Mouse (Mus musculus) liver, embryonic 12.5 days (tissue): Measurements from ENCODE around the gene 2610001J05Rik. TPM values are rescaled to one million over a fixed set of nuclear protein-coding genes. Genes with fewer than 3 reads are reported as not detected.
"Not testable (repeated sequence)": the region's sequence is repeated elsewhere in the genome, so short reads cannot be mapped to it uniquely, and the experiment has no call there.

Experiments
- ATAC-seq: fragments of 200-750 bp; cut with Nextera tagmentation; 2 replicates; pipeline ENCODE4 v1.8.0; 2017; ENCODE audit warnings: moderate number of reproducible peaks, mild to moderate bottlenecking, moderate library complexity
- H3K27ac ChIP-seq: fragments of 300-500 bp; sonication (generic); 2 replicates; pipeline ENCODE4 v1.5.1; 2016; ENCODE audit warnings: mild to moderate bottlenecking
- H3K27me3 ChIP-seq: fragments of 300-500 bp; sonication (generic); replicated peaks from 2 replicates; pipeline ENCODE4 v1.6.1; 2016; ENCODE audit warnings: mild to moderate bottlenecking, moderate library complexity
- H3K36me3 ChIP-seq: fragments of 300-500 bp; sonication (generic); 2 replicates; pipeline ENCODE4 v1.6.1; 2016; ENCODE audit warnings: mild to moderate bottlenecking, moderate library complexity
- H3K4me1 ChIP-seq: fragments of 300-500 bp; sonication (generic); 2 replicates; pipeline ENCODE4 v1.6.1; 2016
- H3K4me2 ChIP-seq: fragments of 300-500 bp; sonication (generic); 2 replicates; pipeline ENCODE4 v1.6.1; 2016; ENCODE audit warnings: mild to moderate bottlenecking, moderate library complexity
- H3K4me3 ChIP-seq: fragments of 300-500 bp; sonication (generic); 2 replicates; pipeline ENCODE4 v1.5.1; 2016; ENCODE audit warnings: mild to moderate bottlenecking, moderate library complexity
- H3K9ac ChIP-seq: fragments of 300-500 bp; sonication (generic); 2 replicates; pipeline ENCODE4 v1.6.1; 2016; ENCODE audit warnings: mild to moderate bottlenecking, moderate library complexity
- H3K9me3 ChIP-seq: fragments of 300-500 bp; sonication (generic); replicated peaks from 2 replicates; pipeline ENCODE4 v1.6.1; 2016; ENCODE audit warnings: mild to moderate bottlenecking, moderate library complexity
- whole genome bisulfite sequencing: fragments of 180-500 bp; shearing (Covaris S2); methylation state at CpG from one replicate; pipeline ENCODE4 v1.1.7; 2016; ENCODE audit not compliant: insufficient replicate concordance; 5-methylcytosine and 5-hydroxymethylcytosine counted together
- polyA plus RNA-seq: library from polyadenylated mRNA; unstranded; fragments of >200 nt; fragmentation: Nextera tagmentation; extraction: Ambion mirVana; gene quantifications from 2 replicates; pipeline ENCODE4 v1.2.1, GENCODE M21; 2016

The 2610001J05Rik gene
- polyA plus RNA-seq, 1 experiment from 2014 or later, result 51.9 TPM

GRCm38 (mm10) chr6:13854230-13854629 lies 17.1 kb downstream of the 2610001J05Rik start:
- Histone ChIP-seq H3K4me1 (no peaks in the 10 kb centered on the region), H3K4me3 (no peak overlapping the region), H3K36me3 (no peaks in the 10 kb centered on the region), H3K27ac (no peak overlapping the region), H3K4me2 (no peak overlapping the region), H3K9me3 (no peaks in the 10 kb centered on the region), H3K9ac (no peak overlapping the region), H3K27me3 (no peaks in the 10 kb centered on the region)
- no peak for ATAC-seq
- 36% methylated on average over 11 of the region's 11 CpGs for WGBS

GRCm38 (mm10) chr6:13853244-13853643 lies 18.1 kb downstream of the 2610001J05Rik start:
- Histone ChIP-seq H3K4me2 (no peak overlapping the region), H3K36me3 (no peaks in the 10 kb centered on the region), H3K27me3 (no peaks in the 10 kb centered on the region), H3K4me1 (no peaks in the 10 kb centered on the region), H3K27ac (no peak overlapping the region), H3K9me3 (no peaks in the 10 kb centered on the region), H3K9ac (no peak overlapping the region), H3K4me3 (no peak overlapping the region)
- no peak for ATAC-seq
- WGBS, result 83% methylated on average over 4 of the region's 4 CpGs

GRCm38 (mm10) chr6:13846031-13846430 lies 25.3 kb downstream of the 2610001J05Rik start:
- H3K9ac ChIP-seq, H3K4me1 ChIP-seq, H3K27me3 ChIP-seq, H3K4me3 ChIP-seq, H3K36me3 ChIP-seq, H3K4me2 ChIP-seq, H3K27ac ChIP-seq, H3K9me3 ChIP-seq, ATAC-seq: not testable (repeated sequence)
- 73% methylated on average over 1 of the region's 1 CpGs for WGBS

- H3K4me2 ChIP-seq, result peak within 1 kb of the TSS; percentile 72
- peak within 1 kb of the TSS; percentile 58 for H3K9ac ChIP-seq
- peak within 1 kb of the TSS; percentile 41; the same call in 1 of the 2 replicates for H3K27ac ChIP-seq
- peaks cover 43% of the 10 kb centered on the region for H3K27me3 ChIP-seq
- ATAC-seq, result no peak
- H3K4me1 ChIP-seq, result no peaks in the 10 kb centered on the region
- 34% methylated on average over 18 of the region's 18 CpGs for WGBS
- H3K4me3 ChIP-seq, result peak within 1 kb of the TSS; percentile 57
- H3K36me3 ChIP-seq, result no peaks in the 10 kb centered on the region
- H3K9me3 ChIP-seq, result no peaks in the 10 kb centered on the region
These were observed 31.8 kb downstream of the 2610001J05Rik start, which contains the start of gene Gpr85 for GRCm38 (mm10) chr6:13839345-13840054. TSS of gene Gpr85 (minus strand) at chr6:13839942.

- H3K4me1 ChIP-seq, result no peaks in the 10 kb centered on the region
- H3K4me3 ChIP-seq, result peak overlapping the region; percentile 57
- 1% methylated on average over 41 of the region's 41 CpGs for WGBS
- ATAC-seq, result no peak
- peak overlapping the region; percentile 41; the same call in 1 of the 2 replicates for H3K27ac ChIP-seq
- peak overlapping the region; percentile 58 for H3K9ac ChIP-seq
- H3K27me3 ChIP-seq, result peaks cover 43% of the 10 kb centered on the region
- H3K36me3 ChIP-seq, result no peaks in the 10 kb centered on the region
- peak overlapping the region; percentile 72 for H3K4me2 ChIP-seq
- H3K9me3 ChIP-seq, result no peaks in the 10 kb centered on the region
These were observed 32.5 kb downstream of the 2610001J05Rik start for GRCm38 (mm10) chr6:13838677-13839344.

- H3K27ac ChIP-seq, result peak overlapping the region; percentile 41; the same call in 1 of the 2 replicates
- no peaks in the 10 kb centered on the region for H3K9me3 ChIP-seq
- no peak for ATAC-seq
- H3K4me3 ChIP-seq, result peak overlapping the region; percentile 57
- peak overlapping the region; percentile 58 for H3K9ac ChIP-seq
- peak overlapping the region; percentile 72 for H3K4me2 ChIP-seq
- H3K36me3 ChIP-seq, result no peaks in the 10 kb centered on the region
- H3K27me3 ChIP-seq, result peaks cover 43% of the 10 kb centered on the region
- WGBS, result 5% methylated on average over 19 of the region's 19 CpGs
- H3K4me1 ChIP-seq, result no peaks in the 10 kb centered on the region
These were observed 33.2 kb downstream of the 2610001J05Rik start for GRCm38 (mm10) chr6:13837916-13838676.

GRCm38 (mm10) chr6:13836967-13837570 lies 34.2 kb downstream of the 2610001J05Rik start:
- no peaks in the 10 kb centered on the region for H3K36me3 ChIP-seq
- H3K9ac ChIP-seq, result no peak overlapping the region
- WGBS, result 43% methylated on average over 3 of the region's 3 CpGs
- no peaks in the 10 kb centered on the region for H3K4me1 ChIP-seq
- ATAC-seq, result no peak
- H3K27ac ChIP-seq, result no peak overlapping the region
- no peaks in the 10 kb centered on the region for H3K9me3 ChIP-seq
- H3K4me2 ChIP-seq, result no peak overlapping the region
- H3K27me3 ChIP-seq, result peaks cover 43% of the 10 kb centered on the region
- no peak overlapping the region for H3K4me3 ChIP-seq

GRCm38 (mm10) chr6:13835720-13836665 lies 35.3 kb downstream of the 2610001J05Rik start:
- Histone ChIP-seq H3K9me3 (no peaks in the 10 kb centered on the region), H3K4me2 (no peak overlapping the region), H3K27me3 (peaks cover 43% of the 10 kb centered on the region), H3K4me3 (no peak overlapping the region), H3K4me1 (no peaks in the 10 kb centered on the region), H3K27ac (no peak overlapping the region), H3K9ac (no peak overlapping the region), H3K36me3 (no peaks in the 10 kb centered on the region)
- no peak for ATAC-seq
- 55% methylated on average over 17 of the region's 17 CpGs for WGBS

GRCm38 (mm10) chr6:13832770-13833169 lies 38.5 kb downstream of the 2610001J05Rik start:
- H3K4me1 ChIP-seq, result no peaks in the 10 kb centered on the region
- no peak overlapping the region for H3K27ac ChIP-seq
- no peak for ATAC-seq
- H3K36me3 ChIP-seq, result no peaks in the 10 kb centered on the region
- no peak overlapping the region for H3K4me3 ChIP-seq
- peaks cover 24% of the 10 kb centered on the region for H3K27me3 ChIP-seq
- WGBS, result 54% methylated on average over 2 of the region's 2 CpGs
- no peak overlapping the region for H3K9ac ChIP-seq
- no peaks in the 10 kb centered on the region for H3K9me3 ChIP-seq
- no peak overlapping the region for H3K4me2 ChIP-seq

- H3K27ac ChIP-seq, result no peak overlapping the region
- 24% methylated on average over 1 of the region's 1 CpGs for WGBS
- no peak overlapping the region for H3K4me2 ChIP-seq
- H3K9ac ChIP-seq, result no peak overlapping the region
- no peaks in the 10 kb centered on the region for H3K4me1 ChIP-seq
- H3K9me3 ChIP-seq, result no peaks in the 10 kb centered on the region
- no peak for ATAC-seq
- H3K27me3 ChIP-seq, result no peaks in the 10 kb centered on the region
- no peaks in the 10 kb centered on the region for H3K36me3 ChIP-seq
- no peak overlapping the region for H3K4me3 ChIP-seq
These were observed 42.4 kb downstream of the 2610001J05Rik start for GRCm38 (mm10) chr6:13828877-13829276.
